Mouse (Mus musculus): ENCODE data around the gene Pcdh8. TPM values are rescaled to one million over a fixed set of nuclear protein-coding genes. Genes with fewer than 3 reads are reported as not detected.

Pcdh8 gene
- polyA plus RNA-seq, 1 experiment from 2014 or later = 0.40 TPM

GRCm38 (mm10) chr14:79771802-79772511 lies 845 bp upstream of the Pcdh8 start:
- H3K9ac ChIP-seq (ENCODE audit: low read depth, low read length) = no peak overlapping the region
- no peaks in the 10 kb centered on the region for H3K36me3 ChIP-seq (ENCODE audit: control insufficient read depth, insufficient read depth)
- H3K27ac ChIP-seq (ENCODE audit: low read depth, low read length) = no peak overlapping the region
- H3K27me3 ChIP-seq (replicated peaks; ENCODE audit: control insufficient read depth, insufficient read depth, low read length) = peaks cover 72% of the 10 kb centered on the region
- H3K9me3 ChIP-seq (ENCODE audit: control insufficient read depth) = no peaks in the 10 kb centered on the region
- H3K4me3 ChIP-seq (ENCODE audit: low read depth, low read length) = peak overlapping the region; percentile 37
- no peak for ATAC-seq
- TF ChIP-seq CTCF (IDR thresholded peaks at IDR 0.05; ENCODE audit: low read depth) = no peak
- WGBS = 5% methylated on average over 20 of the region's 20 CpGs
- 0 out of 2 replicates have a peak, but pooled peaks cover 4% of the 10 kb centered on the region for H3K4me1 ChIP-seq (replicated peaks; ENCODE audit: control insufficient read depth, insufficient read depth, low read length)
- H3K4me2 ChIP-seq (replicated peaks; ENCODE audit: low read depth) = peak overlapping the region; percentile 67

GRCm38 (mm10) chr14:79770306-79771093 lies 612 bp downstream of the Pcdh8 start:
- Histone ChIP-seq H3K27me3 (replicated peaks; ENCODE audit: control insufficient read depth, insufficient read depth, low read length) (peaks cover 70% of the 10 kb centered on the region), H3K36me3 (ENCODE audit: control insufficient read depth, insufficient read depth) (no peaks in the 10 kb centered on the region), H3K4me3 (ENCODE audit: low read depth, low read length) (peak overlapping the region; percentile 37), H3K9me3 (ENCODE audit: control insufficient read depth) (no peaks in the 10 kb centered on the region), H3K9ac (ENCODE audit: low read depth, low read length) (no peak overlapping the region), H3K27ac (ENCODE audit: low read depth, low read length) (no peak overlapping the region), H3K4me2 (replicated peaks; ENCODE audit: low read depth) (peak overlapping the region; percentile 67), H3K4me1 (replicated peaks; ENCODE audit: control insufficient read depth, insufficient read depth, low read length) (0 out of 2 replicates have a peak, but pooled peaks cover 4% of the 10 kb centered on the region)
- WGBS = 4% methylated on average over 62 of the region's 62 CpGs
- no peak for TF ChIP-seq CTCF (IDR thresholded peaks at IDR 0.05; ENCODE audit: low read depth)
- ATAC-seq = 0 out of 2 replicates have a peak, but pooled peaks have one; percentile 18

GRCm38 (mm10) chr14:79769618-79770017 lies 1.5 kb downstream of the Pcdh8 start:
- WGBS = 2% methylated on average over 46 of the region's 46 CpGs
- Histone ChIP-seq H3K4me1 (replicated peaks; ENCODE audit: control insufficient read depth, insufficient read depth, low read length) (0 out of 2 replicates have a peak, but pooled peaks cover 4% of the 10 kb centered on the region), H3K9me3 (ENCODE audit: control insufficient read depth) (no peaks in the 10 kb centered on the region), H3K36me3 (ENCODE audit: control insufficient read depth, insufficient read depth) (no peaks in the 10 kb centered on the region), H3K27me3 (replicated peaks; ENCODE audit: control insufficient read depth, insufficient read depth, low read length) (peaks cover 68% of the 10 kb centered on the region), H3K27ac (ENCODE audit: low read depth, low read length) (no peak overlapping the region), H3K4me2 (replicated peaks; ENCODE audit: low read depth) (peak overlapping the region; percentile 67), H3K9ac (ENCODE audit: low read depth, low read length) (no peak overlapping the region), H3K4me3 (ENCODE audit: low read depth, low read length) (peak overlapping the region; percentile 37)
- TF ChIP-seq CTCF (IDR thresholded peaks at IDR 0.05; ENCODE audit: low read depth) = peak; percentile 99
- peak; percentile 76 for ATAC-seq

- H3K27me3 ChIP-seq (replicated peaks; ENCODE audit: control insufficient read depth, insufficient read depth, low read length) = peaks cover 64% of the 10 kb centered on the region
- no peaks in the 10 kb centered on the region for H3K36me3 ChIP-seq (ENCODE audit: control insufficient read depth, insufficient read depth)
- H3K27ac ChIP-seq (ENCODE audit: low read depth, low read length) = no peak overlapping the region
- H3K4me3 ChIP-seq (ENCODE audit: low read depth, low read length) = peak overlapping the region; percentile 13
- WGBS = 9% methylated on average over 30 of the region's 30 CpGs
- ATAC-seq = no peak
- H3K4me1 ChIP-seq (replicated peaks; ENCODE audit: control insufficient read depth, insufficient read depth, low read length) = 0 out of 2 replicates have a peak, but pooled peaks cover 4% of the 10 kb centered on the region
- no peak overlapping the region for H3K9ac ChIP-seq (ENCODE audit: low read depth, low read length)
- no peaks in the 10 kb centered on the region for H3K9me3 ChIP-seq (ENCODE audit: control insufficient read depth)
- TF ChIP-seq CTCF (IDR thresholded peaks at IDR 0.05; ENCODE audit: low read depth) = 0 out of 2 replicates have a peak, but pooled peaks have one; percentile 21
- peak overlapping the region; percentile 30 for H3K4me2 ChIP-seq (replicated peaks; ENCODE audit: low read depth)
Observed at GRCm38 (mm10) chr14:79768996-79769395, 2.1 kb downstream of the Pcdh8 start.

- 0 out of 2 replicates have a peak, but pooled peaks have one; percentile 3 for TF ChIP-seq CTCF (IDR thresholded peaks at IDR 0.05; ENCODE audit: low read depth)
- H3K36me3 ChIP-seq (ENCODE audit: control insufficient read depth, insufficient read depth) = no peaks in the 10 kb centered on the region
- no peaks in the 10 kb centered on the region for H3K9me3 ChIP-seq (ENCODE audit: control insufficient read depth)
- H3K9ac ChIP-seq (ENCODE audit: low read depth, low read length) = no peak overlapping the region
- 0 out of 2 replicates have a peak, but pooled peaks cover 4% of the 10 kb centered on the region for H3K4me1 ChIP-seq (replicated peaks; ENCODE audit: control insufficient read depth, insufficient read depth, low read length)
- H3K4me2 ChIP-seq (replicated peaks; ENCODE audit: low read depth) = peak overlapping the region; percentile 30
- H3K27ac ChIP-seq (ENCODE audit: low read depth, low read length) = no peak overlapping the region
- WGBS = 3% methylated on average over 41 of the region's 59 CpGs
- peaks cover 57% of the 10 kb centered on the region for H3K27me3 ChIP-seq (replicated peaks; ENCODE audit: control insufficient read depth, insufficient read depth, low read length)
- no peak for ATAC-seq
- peak overlapping the region; percentile 13; the same call in 1 of the 2 replicates for H3K4me3 ChIP-seq (ENCODE audit: low read depth, low read length)
Observed at GRCm38 (mm10) chr14:79768076-79768830, 2.9 kb downstream of the Pcdh8 start.

Data from intestine, postnatal 0 days (tissue).